Mouse (Mus musculus) heart, adult 2 months (tissue): ENCODE measurements at regions not wholly inside any gene's neighbourhood (a gene's known extent, or its start where the extent isn't known, plus 50 kb on each side); places are given as distances from the start of the nearest gene placed in this dataset.
A peak's percentile ranks its signal among the peaks of the same experiment; 100 is the strongest.

Source experiments
- DNase-seq, 2 experiments: peaks; one replicate each; pipeline ENCODE4 v3.0.0; 2021
- H3K27ac ChIP-seq: fragments of 200-600 bp; 2 replicates; pipeline ENCODE4 v1.8.1; 2022
- H3K27me3 ChIP-seq: fragments of 200-500 bp; 2 replicates; pipeline ENCODE4 v1.6.1; 2012; ENCODE audit warnings: mild to moderate bottlenecking, low read length, inconsistent platforms, mixed read lengths; ENCODE audit not compliant: control insufficient read depth, insufficient read depth
- H3K36me3 ChIP-seq: fragments of 200-500 bp; 2 replicates; pipeline ENCODE4 v1.6.1; 2012; ENCODE audit warnings: low read length, inconsistent platforms; ENCODE audit not compliant: control insufficient read depth, insufficient read depth
- H3K4me1 ChIP-seq: fragments of 200-500 bp; 2 replicates; pipeline ENCODE4 v1.6.1; 2011; ENCODE audit warnings: low read length; ENCODE audit not compliant: control insufficient read depth, insufficient read depth
- H3K4me3 ChIP-seq: fragments of 200-600 bp; 2 replicates; pipeline ENCODE4 v1.8.1; 2022
- H3K79me2 ChIP-seq: fragments of 200-500 bp; replicated peaks from 2 replicates; pipeline ENCODE4 v1.6.1; 2012; ENCODE audit warnings: mild to moderate bottlenecking, inconsistent platforms, low read length, moderate library complexity, mixed read lengths; ENCODE audit not compliant: control insufficient read depth, insufficient read depth
- H3K9ac ChIP-seq: fragments of 200-500 bp; 2 replicates; pipeline ENCODE4 v1.6.1; 2012; ENCODE audit warnings: low read depth, mild to moderate bottlenecking, control low read depth, inconsistent platforms, low read length, mixed read lengths
- CTCF ChIP-seq: fragments of 200-600 bp; IDR thresholded peaks from 2 replicates; pipeline ENCODE4 v1.8.1; 2022; ENCODE audit warnings: antibody characterized with exemption, mild to moderate bottlenecking, moderate library complexity
- EP300 ChIP-seq: fragments of 200-500 bp; IDR thresholded peaks from 2 replicates; pipeline ENCODE4 v1.6.1; 2011; ENCODE audit warnings: low read depth, low read length, control low read depth; ENCODE audit not compliant: insufficient read depth
- POLR2A ChIP-seq: fragments of 200-500 bp; IDR thresholded peaks from 2 replicates; pipeline ENCODE4 v1.6.1; 2011; ENCODE audit warnings: mild to moderate bottlenecking, low read depth, low read length, control low read depth; ENCODE audit not compliant: insufficient read depth
- WGBS: fragments of 180-500 bp; shearing (Covaris S2); methylation state at CpG from one replicate; pipeline ENCODE4 v1.1.7; 2018; 5-methylcytosine and 5-hydroxymethylcytosine counted together
- intact Hi-C: fragments of 180-260 bp; cut with DNase I; formaldehyde crosslinking; loops from one replicate; pipeline ENCODE4 v1.15.1; 2025

GRCm38 (mm10) chr12:15681678-15682355 is 134.9 kb downstream of the Trib2 start:
- intact Hi-C loops = no loop called here
- no peak overlapping the region for H3K27ac ChIP-seq
- no peak overlapping the region for H3K9ac ChIP-seq
- no peaks in the 10 kb centered on the region for H3K79me2 ChIP-seq
- no peaks in the 10 kb centered on the region for H3K36me3 ChIP-seq
- no peak overlapping the region for H3K4me3 ChIP-seq
- no peak for DNase-seq
- WGBS = 77% methylated on average over 5 of the region's 5 CpGs
- no peaks in the 10 kb centered on the region for H3K4me1 ChIP-seq
- TF ChIP-seq EP300 (no peak), POLR2A (no peak), CTCF (no peak)
- H3K27me3 ChIP-seq = no peaks in the 10 kb centered on the region

GRCm38 (mm10) chr12:15676127-15676526 is 140.6 kb downstream of the Trib2 start:
- Histone ChIP-seq H3K79me2 (no peaks in the 10 kb centered on the region), H3K9ac (no peak overlapping the region), H3K4me3 (no peak overlapping the region), H3K36me3 (no peaks in the 10 kb centered on the region; the same call in 1 of the 2 replicates), H3K4me1 (peaks cover 3% of the 10 kb centered on the region; the same call in 1 of the 2 replicates), H3K27ac (no peak overlapping the region), H3K27me3 (no peaks in the 10 kb centered on the region)
- intact Hi-C loops = no loop called here
- 45% methylated on average over 3 of the region's 3 CpGs for WGBS
- TF ChIP-seq POLR2A (no peak), CTCF (no peak)
- DNase-seq = peak in 1 of 2 experiments; percentile 11

GRCm38 (mm10) chr12:15659755-15660154 is 157.0 kb downstream of the Trib2 start:
- Histone ChIP-seq H3K9ac (no peak overlapping the region), H3K4me1 (no peaks in the 10 kb centered on the region), H3K27ac (no peak overlapping the region), H3K4me3 (no peak overlapping the region), H3K27me3 (no peaks in the 10 kb centered on the region), H3K36me3 (no peaks in the 10 kb centered on the region), H3K79me2 (no peaks in the 10 kb centered on the region)
- no peak for TF ChIP-seq EP300
- no peak for DNase-seq
- intact Hi-C loops = loop anchor here (5.0 kb wide), 1 partner anchor 38 kb away; no protein-coding TSS in a partner anchor
- 38% methylated on average over 2 of the region's 2 CpGs for WGBS

GRCm38 (mm10) chr12:15659332-15659731 is 157.4 kb downstream of the Trib2 start:
- Histone ChIP-seq H3K4me1 (no peaks in the 10 kb centered on the region), H3K27me3 (no peaks in the 10 kb centered on the region), H3K9ac (no peak overlapping the region), H3K27ac (no peak overlapping the region), H3K79me2 (no peaks in the 10 kb centered on the region), H3K36me3 (no peaks in the 10 kb centered on the region), H3K4me3 (no peak overlapping the region)
- TF ChIP-seq EP300 = no peak
- TF ChIP-seq POLR2A = no peak
- TF ChIP-seq CTCF = no peak
- intact Hi-C loops = loop anchor here (5.0 kb wide), 1 partner anchor 38 kb away; no protein-coding TSS in a partner anchor
- DNase-seq = no peak
- 65% methylated on average over 2 of the region's 2 CpGs for WGBS

GRCm38 (mm10) chr12:15657748-15658251 is 158.9 kb downstream of the Trib2 start:
- WGBS = 66% methylated on average over 3 of the region's 3 CpGs
- no peak overlapping the region for H3K9ac ChIP-seq
- H3K79me2 ChIP-seq = no peaks in the 10 kb centered on the region
- H3K27me3 ChIP-seq = no peaks in the 10 kb centered on the region
- DNase-seq = no peak
- no peak overlapping the region; the same call in none of the 2 replicates for H3K27ac ChIP-seq
- no peaks in the 10 kb centered on the region for H3K36me3 ChIP-seq
- H3K4me3 ChIP-seq = no peak overlapping the region
- TF ChIP-seq EP300 (no peak), POLR2A (no peak), CTCF (no peak)
- intact Hi-C loops = loop anchor here (5.0 kb wide), 1 partner anchor 40 kb away; no protein-coding TSS in a partner anchor
- peaks cover 2% of the 10 kb centered on the region; the same call in 1 of the 2 replicates for H3K4me1 ChIP-seq

GRCm38 (mm10) chr12:15654585-15654984 is 162.1 kb downstream of the Trib2 start:
- Histone ChIP-seq H3K79me2 (no peaks in the 10 kb centered on the region), H3K36me3 (no peaks in the 10 kb centered on the region), H3K27ac (no peak overlapping the region), H3K4me3 (no peak overlapping the region), H3K9ac (no peak overlapping the region), H3K27me3 (no peaks in the 10 kb centered on the region), H3K4me1 (peaks cover 2% of the 10 kb centered on the region; the same call in 1 of the 2 replicates)
- intact Hi-C loops = no loop called here
- DNase-seq = no peak
- 94% methylated on average over 4 of the region's 4 CpGs for WGBS
- TF ChIP-seq CTCF (no peak), POLR2A (no peak), EP300 (no peak)
